Mouse (Mus musculus): ENCODE measurements around the gene Rrp9. TPM values are rescaled to one million over a fixed set of nuclear protein-coding genes. Genes with fewer than 3 reads are reported as not detected.
A peak's percentile ranks its signal among the peaks of the same experiment; 100 is the strongest.

Gene Rrp9
- polyA plus RNA-seq, 1 experiment from 2014 or later, result 23.3 TPM

- Histone ChIP-seq H3K9ac (ENCODE audit: low read length) (no peak overlapping the region), H3K27me3 (ENCODE audit: control insufficient read depth, insufficient read depth, low read length) (no peaks in the 10 kb centered on the region), H3K4me1 (replicated peaks; ENCODE audit: control insufficient read depth, insufficient read depth) (peaks cover 27% of the 10 kb centered on the region), H3K27ac (replicated peaks) (no peak overlapping the region), H3K9me3 (ENCODE audit: control insufficient read depth, low read length) (no peaks in the 10 kb centered on the region), H3K4me2 (replicated peaks; ENCODE audit: low read depth) (peak overlapping the region; percentile 20), H3K4me3 (ENCODE audit: low read depth, low read length) (no peak overlapping the region), H3K36me3 (ENCODE audit: control insufficient read depth, insufficient read depth, low read length) (no peaks in the 10 kb centered on the region)
- WGBS, result 6% methylated on average over 9 of the region's 9 CpGs
- DNase-seq (ENCODE audit: low spot score) (peak; percentile 66), ATAC-seq (ENCODE audit: low FRiP score, low TSS enrichment) (no peak)
- TF ChIP-seq EP300 (optimal IDR thresholded peaks at IDR 0.05), result no peak
- TF ChIP-seq CTCF (IDR thresholded peaks at IDR 0.05; ENCODE audit: low read depth), result no peak
These were observed 25.1 kb upstream of the Rrp9 start for GRCm38 (mm10) chr9:106450661-106451060.

- DNase-seq (ENCODE audit: low spot score) (no peak), ATAC-seq (ENCODE audit: low FRiP score, low TSS enrichment) (no peak)
- Histone ChIP-seq H3K4me2 (replicated peaks; ENCODE audit: low read depth) (no peak overlapping the region), H3K27ac (replicated peaks) (no peak overlapping the region), H3K4me3 (ENCODE audit: low read depth, low read length) (no peak overlapping the region), H3K9me3 (ENCODE audit: control insufficient read depth, low read length) (no peaks in the 10 kb centered on the region), H3K27me3 (ENCODE audit: control insufficient read depth, insufficient read depth, low read length) (no peaks in the 10 kb centered on the region), H3K4me1 (replicated peaks; ENCODE audit: control insufficient read depth, insufficient read depth) (peaks cover 28% of the 10 kb centered on the region), H3K36me3 (ENCODE audit: control insufficient read depth, insufficient read depth, low read length) (no peaks in the 10 kb centered on the region), H3K9ac (ENCODE audit: low read length) (no peak overlapping the region)
- no peak for TF ChIP-seq CTCF (IDR thresholded peaks at IDR 0.05; ENCODE audit: low read depth)
- TF ChIP-seq EP300 (optimal IDR thresholded peaks at IDR 0.05), result no peak
- WGBS, result 66% methylated on average over 11 of the region's 11 CpGs
These were observed 24.5 kb upstream of the Rrp9 start for GRCm38 (mm10) chr9:106451298-106451697.

GRCm38 (mm10) chr9:106451899-106452298 is 23.9 kb upstream of the Rrp9 start:
- ATAC-seq (ENCODE audit: low FRiP score, low TSS enrichment) (no peak), DNase-seq (ENCODE audit: low spot score) (no peak)
- H3K27me3 ChIP-seq (ENCODE audit: control insufficient read depth, insufficient read depth, low read length), result no peaks in the 10 kb centered on the region
- no peak overlapping the region for H3K4me3 ChIP-seq (ENCODE audit: low read depth, low read length)
- no peak overlapping the region for H3K27ac ChIP-seq (replicated peaks)
- H3K9me3 ChIP-seq (ENCODE audit: control insufficient read depth, low read length), result no peaks in the 10 kb centered on the region
- H3K4me2 ChIP-seq (replicated peaks; ENCODE audit: low read depth), result no peak overlapping the region
- no peak for TF ChIP-seq EP300 (optimal IDR thresholded peaks at IDR 0.05)
- no peak for TF ChIP-seq CTCF (IDR thresholded peaks at IDR 0.05; ENCODE audit: low read depth)
- H3K9ac ChIP-seq (ENCODE audit: low read length), result no peak overlapping the region
- WGBS, result 60% methylated on average over 2 of the region's 2 CpGs
- no peaks in the 10 kb centered on the region for H3K36me3 ChIP-seq (ENCODE audit: control insufficient read depth, insufficient read depth, low read length)
- H3K4me1 ChIP-seq (replicated peaks; ENCODE audit: control insufficient read depth, insufficient read depth), result peaks cover 29% of the 10 kb centered on the region

- H3K4me2 ChIP-seq (replicated peaks; ENCODE audit: low read depth), result no peak overlapping the region
- no peak overlapping the region for H3K9ac ChIP-seq (ENCODE audit: low read length)
- no peaks in the 10 kb centered on the region for H3K27me3 ChIP-seq (ENCODE audit: control insufficient read depth, insufficient read depth, low read length)
- H3K4me1 ChIP-seq (replicated peaks; ENCODE audit: control insufficient read depth, insufficient read depth), result peaks cover 29% of the 10 kb centered on the region
- no peaks in the 10 kb centered on the region for H3K36me3 ChIP-seq (ENCODE audit: control insufficient read depth, insufficient read depth, low read length)
- no peak for TF ChIP-seq CTCF (IDR thresholded peaks at IDR 0.05; ENCODE audit: low read depth)
- TF ChIP-seq EP300 (optimal IDR thresholded peaks at IDR 0.05), result no peak
- no peak for ATAC-seq (ENCODE audit: low FRiP score, low TSS enrichment)
- no peaks in the 10 kb centered on the region for H3K9me3 ChIP-seq (ENCODE audit: control insufficient read depth, low read length)
- WGBS, result 57% methylated on average over 6 of the region's 6 CpGs
- DNase-seq (ENCODE audit: low spot score), result no peak
- no peak overlapping the region for H3K27ac ChIP-seq (replicated peaks)
- no peak overlapping the region for H3K4me3 ChIP-seq (ENCODE audit: low read depth, low read length)
These were observed 23.4 kb upstream of the Rrp9 start for GRCm38 (mm10) chr9:106452351-106452750.

- ATAC-seq (ENCODE audit: low FRiP score, low TSS enrichment) (no peak; the same call in 1 of the 2 replicates), DNase-seq (ENCODE audit: low spot score) (no peak)
- peaks cover 28% of the 10 kb centered on the region for H3K4me1 ChIP-seq (replicated peaks; ENCODE audit: control insufficient read depth, insufficient read depth)
- H3K27me3 ChIP-seq (ENCODE audit: control insufficient read depth, insufficient read depth, low read length), result no peaks in the 10 kb centered on the region
- no peak overlapping the region for H3K27ac ChIP-seq (replicated peaks)
- peak overlapping the region; percentile 78 for H3K4me2 ChIP-seq (replicated peaks; ENCODE audit: low read depth)
- no peaks in the 10 kb centered on the region for H3K9me3 ChIP-seq (ENCODE audit: control insufficient read depth, low read length)
- H3K9ac ChIP-seq (ENCODE audit: low read length), result no peak overlapping the region; the same call in 1 of the 2 replicates
- H3K36me3 ChIP-seq (ENCODE audit: control insufficient read depth, insufficient read depth, low read length), result no peaks in the 10 kb centered on the region
- 21% methylated on average over 7 of the region's 7 CpGs for WGBS
- TF ChIP-seq EP300 (optimal IDR thresholded peaks at IDR 0.05), result no peak
- no peak for TF ChIP-seq CTCF (IDR thresholded peaks at IDR 0.05; ENCODE audit: low read depth)
- peak overlapping the region; percentile 61 for H3K4me3 ChIP-seq (ENCODE audit: low read depth, low read length)
These were observed 22.9 kb upstream of the Rrp9 start for GRCm38 (mm10) chr9:106452821-106453220.

GRCm38 (mm10) chr9:106453271-106454070 is 22.3 kb upstream of the Rrp9 start, which contains the start of gene Pcbp4:
Gene Pcbp4 (plus strand): TSS chr9:106453291.
- WGBS, result under 1% methylated on average over 38 of the region's 74 CpGs
- H3K27me3 ChIP-seq (ENCODE audit: control insufficient read depth, insufficient read depth, low read length), result no peaks in the 10 kb centered on the region
- peak within 1 kb of the TSS; percentile 72 for H3K9ac ChIP-seq (ENCODE audit: low read length)
- peak within 1 kb of the TSS; percentile 78 for H3K4me2 ChIP-seq (replicated peaks; ENCODE audit: low read depth)
- H3K27ac ChIP-seq (replicated peaks), result peak within 1 kb of the TSS; percentile 65
- H3K4me1 ChIP-seq (replicated peaks; ENCODE audit: control insufficient read depth, insufficient read depth), result peaks cover 25% of the 10 kb centered on the region
- H3K9me3 ChIP-seq (ENCODE audit: control insufficient read depth, low read length), result no peaks in the 10 kb centered on the region
- TF ChIP-seq CTCF (IDR thresholded peaks at IDR 0.05; ENCODE audit: low read depth), result no peak
- H3K36me3 ChIP-seq (ENCODE audit: control insufficient read depth, insufficient read depth, low read length), result no peaks in the 10 kb centered on the region
- peak within 1 kb of the TSS; percentile 61 for H3K4me3 ChIP-seq (ENCODE audit: low read depth, low read length)
- DNase-seq (ENCODE audit: low spot score) (peak; percentile 78), ATAC-seq (ENCODE audit: low FRiP score, low TSS enrichment) (peak; percentile 68)

Measured in stomach, postnatal 0 days (tissue).